Mouse (Mus musculus): ENCODE data around the gene Rbbp5. TPM values are rescaled to one million over a fixed set of nuclear protein-coding genes. Genes with fewer than 3 reads are reported as not detected.
A peak's percentile ranks its signal among the peaks of the same experiment; 100 is the strongest.

Rbbp5 gene
- polyA plus RNA-seq (2015; fragmentation: Nextera tagmentation; extraction: Ambion mirVana), result 36.4 and 45.2 TPM in 2 replicates

DNA sequence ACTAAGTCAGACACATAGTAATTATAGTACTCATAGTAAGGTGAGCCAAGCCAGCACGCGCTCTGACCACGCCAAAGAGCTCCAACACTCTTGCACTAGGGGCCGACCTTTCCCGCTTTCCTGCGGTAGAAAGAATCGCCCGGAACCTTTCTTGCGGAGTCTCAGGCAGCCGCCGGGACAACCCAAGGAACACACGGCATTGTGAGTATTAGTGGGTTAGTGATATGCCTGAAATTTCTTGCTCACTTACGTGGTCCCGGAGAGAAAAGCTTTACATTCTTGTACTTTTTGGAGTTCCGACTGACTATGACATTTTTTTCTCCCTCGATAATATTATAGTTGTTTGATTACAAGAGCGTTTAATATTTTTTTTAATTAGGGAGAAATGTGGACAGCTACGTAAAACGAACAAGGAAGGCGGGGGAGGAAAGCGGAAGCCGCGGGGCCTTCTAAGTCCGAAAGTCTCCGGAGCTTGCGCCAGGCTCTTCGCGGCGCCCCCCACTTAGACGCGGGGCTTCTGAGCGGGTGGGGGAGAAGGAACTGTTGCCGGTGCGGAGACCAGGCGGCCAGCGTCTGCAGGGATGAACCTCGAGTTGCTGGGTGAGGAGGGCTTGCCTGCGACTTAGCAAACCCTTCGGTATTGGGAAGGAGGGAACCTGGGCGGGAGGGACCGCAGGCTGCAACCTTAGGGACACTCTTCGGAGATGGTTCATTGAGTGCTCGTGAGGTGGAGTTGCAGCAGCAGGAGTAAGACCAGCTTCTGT is at the start of gene Rbbp5:
Gene Rbbp5, plus strand, starts transcription at position 438 of the 764 bp plus-strand sequence.
- Histone ChIP-seq H3K4me1 (ENCODE audit: control insufficient read depth, insufficient read depth, low read depth, low read length) (peaks cover 24% of the 10 kb centered on the region), H3K9me3 (ENCODE audit: control insufficient read depth, low read length) (no peaks in the 10 kb centered on the region), H3K4me3 (ENCODE audit: low read length) (peak within 1 kb of the TSS; percentile 69), H3K9ac (ENCODE audit: low read depth, low read length) (peak within 1 kb of the TSS; percentile 82), H3K36me3 (ENCODE audit: control insufficient read depth, insufficient read depth, low read length) (no peaks in the 10 kb centered on the region), H3K27me3 (replicated peaks; ENCODE audit: control insufficient read depth, insufficient read depth, low read length) (no peaks in the 10 kb centered on the region), H3K27ac (ENCODE audit: low read depth, low read length) (peak within 1 kb of the TSS; percentile 78), H3K4me2 (ENCODE audit: low read length) (peak within 1 kb of the TSS; percentile 85)
- under 1% methylated on average over 43 of the region's 43 CpGs for WGBS
- ATAC-seq, result peak; percentile 95

- no peak overlapping the region for H3K4me3 ChIP-seq (ENCODE audit: low read length)
- H3K27ac ChIP-seq (ENCODE audit: low read depth, low read length), result peak overlapping the region; percentile 11; the same call in 1 of the 2 replicates
- no peak overlapping the region for H3K4me2 ChIP-seq (ENCODE audit: low read length)
- no peak overlapping the region for H3K9ac ChIP-seq (ENCODE audit: low read depth, low read length)
- 29% methylated on average over 3 of the region's 3 CpGs for WGBS
- peaks cover 24% of the 10 kb centered on the region for H3K4me1 ChIP-seq (ENCODE audit: control insufficient read depth, insufficient read depth, low read depth, low read length)
- no peaks in the 10 kb centered on the region for H3K27me3 ChIP-seq (replicated peaks; ENCODE audit: control insufficient read depth, insufficient read depth, low read length)
- peak; percentile 76 for ATAC-seq
- no peaks in the 10 kb centered on the region for H3K36me3 ChIP-seq (ENCODE audit: control insufficient read depth, insufficient read depth, low read length)
- H3K9me3 ChIP-seq (ENCODE audit: control insufficient read depth, low read length), result no peaks in the 10 kb centered on the region
Observed at GRCm38 (mm10) chr1:132430818-132431217, 46.3 kb upstream of the Rbbp5 start.

GRCm38 (mm10) chr1:132431716-132432115 is 45.4 kb upstream of the Rbbp5 start:
- Histone ChIP-seq H3K27ac (ENCODE audit: low read depth, low read length) (peak overlapping the region; percentile 39; the same call in 1 of the 2 replicates), H3K9me3 (ENCODE audit: control insufficient read depth, low read length) (no peaks in the 10 kb centered on the region), H3K9ac (ENCODE audit: low read depth, low read length) (no peak overlapping the region), H3K4me3 (ENCODE audit: low read length) (no peak overlapping the region), H3K4me1 (ENCODE audit: control insufficient read depth, insufficient read depth, low read depth, low read length) (peaks cover 24% of the 10 kb centered on the region), H3K27me3 (replicated peaks; ENCODE audit: control insufficient read depth, insufficient read depth, low read length) (no peaks in the 10 kb centered on the region), H3K36me3 (ENCODE audit: control insufficient read depth, insufficient read depth, low read length) (no peaks in the 10 kb centered on the region), H3K4me2 (ENCODE audit: low read length) (no peak overlapping the region)
- ATAC-seq, result peak; percentile 70
- WGBS, result 58% methylated on average over 9 of the region's 9 CpGs

- no peak overlapping the region for H3K4me3 ChIP-seq (ENCODE audit: low read length)
- H3K27me3 ChIP-seq (replicated peaks; ENCODE audit: control insufficient read depth, insufficient read depth, low read length), result no peaks in the 10 kb centered on the region
- peaks cover 24% of the 10 kb centered on the region for H3K4me1 ChIP-seq (ENCODE audit: control insufficient read depth, insufficient read depth, low read depth, low read length)
- no peaks in the 10 kb centered on the region for H3K9me3 ChIP-seq (ENCODE audit: control insufficient read depth, low read length)
- no peak overlapping the region for H3K27ac ChIP-seq (ENCODE audit: low read depth, low read length)
- no peak overlapping the region for H3K9ac ChIP-seq (ENCODE audit: low read depth, low read length)
- WGBS, result 38% methylated on average over 5 of the region's 5 CpGs
- no peaks in the 10 kb centered on the region for H3K36me3 ChIP-seq (ENCODE audit: control insufficient read depth, insufficient read depth, low read length)
- no peak for ATAC-seq
- no peak overlapping the region for H3K4me2 ChIP-seq (ENCODE audit: low read length)
Observed at GRCm38 (mm10) chr1:132433349-132433748, 43.8 kb upstream of the Rbbp5 start.

DNA sequence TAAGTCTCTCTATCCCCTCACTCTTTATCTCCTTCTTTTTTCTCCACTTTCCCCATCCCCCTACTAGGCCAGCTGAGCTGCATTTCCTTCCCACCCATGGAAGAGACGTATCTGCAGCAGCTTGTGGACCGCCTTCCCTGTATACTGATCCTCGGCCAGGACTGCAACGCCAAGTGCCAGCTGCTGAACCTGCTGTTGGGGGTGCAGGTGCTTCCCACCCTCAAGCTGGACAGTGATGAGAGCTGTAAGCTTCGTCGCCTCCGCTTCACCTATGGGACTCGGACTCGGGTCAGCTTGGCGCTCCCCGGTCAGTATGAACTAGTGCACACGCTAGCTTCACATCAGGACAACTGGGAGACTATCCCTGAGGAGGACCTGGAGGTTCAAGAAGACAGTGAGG is 43.1 kb upstream of the Rbbp5 start:
- WGBS, result 82% methylated on average over 12 of the region's 12 CpGs
- no peak overlapping the region for H3K9ac ChIP-seq (ENCODE audit: low read depth, low read length)
- H3K4me3 ChIP-seq (ENCODE audit: low read length), result no peak overlapping the region
- ATAC-seq, result 0 out of 2 replicates have a peak, but pooled peaks have one; percentile 26
- H3K4me2 ChIP-seq (ENCODE audit: low read length), result no peak overlapping the region
- H3K27ac ChIP-seq (ENCODE audit: low read depth, low read length), result no peak overlapping the region
- H3K4me1 ChIP-seq (ENCODE audit: control insufficient read depth, insufficient read depth, low read depth, low read length), result peaks cover 24% of the 10 kb centered on the region
- no peaks in the 10 kb centered on the region for H3K27me3 ChIP-seq (replicated peaks; ENCODE audit: control insufficient read depth, insufficient read depth, low read length)
- no peaks in the 10 kb centered on the region for H3K9me3 ChIP-seq (ENCODE audit: control insufficient read depth, low read length)
- no peaks in the 10 kb centered on the region for H3K36me3 ChIP-seq (ENCODE audit: control insufficient read depth, insufficient read depth, low read length)

- Histone ChIP-seq H3K4me1 (ENCODE audit: control insufficient read depth, insufficient read depth, low read depth, low read length) (peaks cover 12% of the 10 kb centered on the region), H3K4me2 (ENCODE audit: low read length) (no peak overlapping the region), H3K36me3 (ENCODE audit: control insufficient read depth, insufficient read depth, low read length) (peaks cover 5% of the 10 kb centered on the region), H3K27me3 (replicated peaks; ENCODE audit: control insufficient read depth, insufficient read depth, low read length) (no peaks in the 10 kb centered on the region), H3K9ac (ENCODE audit: low read depth, low read length) (no peak overlapping the region), H3K9me3 (ENCODE audit: control insufficient read depth, low read length) (no peaks in the 10 kb centered on the region), H3K27ac (ENCODE audit: low read depth, low read length) (no peak overlapping the region), H3K4me3 (ENCODE audit: low read length) (no peak overlapping the region)
- no peak for ATAC-seq
- WGBS, result 68% methylated on average over 4 of the region's 4 CpGs
Observed at GRCm38 (mm10) chr1:132436320-132436958, 40.7 kb upstream of the Rbbp5 start.

DNA sequence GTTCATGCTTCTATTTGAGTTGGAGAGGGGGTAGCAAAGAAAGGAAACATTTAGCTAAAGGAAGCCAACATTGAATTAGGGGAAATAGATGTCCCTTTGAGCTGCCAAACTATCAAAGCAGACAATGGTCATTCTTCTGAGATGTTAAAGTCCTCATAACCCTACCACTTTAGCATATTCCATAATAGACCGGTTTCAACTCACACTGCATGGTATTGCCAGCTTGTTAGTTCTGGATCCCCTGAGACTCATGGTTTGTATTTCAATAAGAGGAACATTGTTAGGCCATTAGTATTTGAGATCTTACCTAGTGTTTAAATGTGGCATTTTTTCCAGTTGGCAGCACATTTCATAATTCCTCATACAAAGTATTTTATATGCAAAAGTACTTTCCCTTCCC is 40.2 kb upstream of the Rbbp5 start:
- 63% methylated on average over 1 of the region's 1 CpGs for WGBS
- H3K4me1 ChIP-seq (ENCODE audit: control insufficient read depth, insufficient read depth, low read depth, low read length), result peaks cover 8% of the 10 kb centered on the region
- no peak overlapping the region for H3K4me2 ChIP-seq (ENCODE audit: low read length)
- H3K9ac ChIP-seq (ENCODE audit: low read depth, low read length), result no peak overlapping the region
- ATAC-seq, result no peak
- H3K27ac ChIP-seq (ENCODE audit: low read depth, low read length), result no peak overlapping the region
- no peaks in the 10 kb centered on the region for H3K9me3 ChIP-seq (ENCODE audit: control insufficient read depth, low read length)
- peaks cover 7% of the 10 kb centered on the region for H3K36me3 ChIP-seq (ENCODE audit: control insufficient read depth, insufficient read depth, low read length)
- H3K4me3 ChIP-seq (ENCODE audit: low read length), result no peak overlapping the region
- no peaks in the 10 kb centered on the region for H3K27me3 ChIP-seq (replicated peaks; ENCODE audit: control insufficient read depth, insufficient read depth, low read length)

DNA sequence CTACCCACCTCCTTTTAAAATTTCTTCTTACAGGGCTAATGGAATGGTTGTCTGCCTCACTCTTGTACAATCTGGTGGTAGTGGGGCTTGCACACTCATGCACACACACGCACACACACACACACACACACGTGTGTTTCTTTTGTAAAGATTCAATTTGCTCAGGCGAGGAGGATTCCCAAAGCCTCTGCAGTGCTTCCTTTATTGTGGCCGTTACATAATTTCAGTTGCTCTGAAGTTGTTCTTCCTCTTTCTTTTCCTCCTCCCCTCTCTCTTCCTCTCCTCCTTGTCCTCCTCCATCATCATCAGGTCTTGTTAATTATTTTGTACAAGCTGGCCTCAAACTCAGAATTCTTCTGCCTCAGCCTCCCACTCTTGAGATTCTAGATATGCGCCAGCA is 39.8 kb upstream of the Rbbp5 start:
- no peak overlapping the region for H3K4me2 ChIP-seq (ENCODE audit: low read length)
- peaks cover 11% of the 10 kb centered on the region for H3K36me3 ChIP-seq (ENCODE audit: control insufficient read depth, insufficient read depth, low read length)
- H3K9ac ChIP-seq (ENCODE audit: low read depth, low read length), result no peak overlapping the region
- H3K4me3 ChIP-seq (ENCODE audit: low read length), result no peak overlapping the region
- peaks cover 8% of the 10 kb centered on the region for H3K4me1 ChIP-seq (ENCODE audit: control insufficient read depth, insufficient read depth, low read depth, low read length)
- ATAC-seq, result no peak
- H3K27me3 ChIP-seq (replicated peaks; ENCODE audit: control insufficient read depth, insufficient read depth, low read length), result no peaks in the 10 kb centered on the region
- no peak overlapping the region for H3K27ac ChIP-seq (ENCODE audit: low read depth, low read length)
- no peaks in the 10 kb centered on the region for H3K9me3 ChIP-seq (ENCODE audit: control insufficient read depth, low read length)
- 80% methylated on average over 5 of the region's 5 CpGs for WGBS

GRCm38 (mm10) chr1:132440896-132441435 is 36.2 kb upstream of the Rbbp5 start:
- peaks cover 13% of the 10 kb centered on the region for H3K36me3 ChIP-seq (ENCODE audit: control insufficient read depth, insufficient read depth, low read length)
- no peaks in the 10 kb centered on the region for H3K4me1 ChIP-seq (ENCODE audit: control insufficient read depth, insufficient read depth, low read depth, low read length)
- ATAC-seq, result no peak
- no peak overlapping the region for H3K4me3 ChIP-seq (ENCODE audit: low read length)
- H3K9ac ChIP-seq (ENCODE audit: low read depth, low read length), result no peak overlapping the region
- H3K27me3 ChIP-seq (replicated peaks; ENCODE audit: control insufficient read depth, insufficient read depth, low read length), result no peaks in the 10 kb centered on the region
- no peak overlapping the region for H3K4me2 ChIP-seq (ENCODE audit: low read length)
- H3K27ac ChIP-seq (ENCODE audit: low read depth, low read length), result no peak overlapping the region
- WGBS, result 86% methylated on average over 1 of the region's 1 CpGs
- H3K9me3 ChIP-seq (ENCODE audit: control insufficient read depth, low read length), result no peaks in the 10 kb centered on the region

All from hindbrain, embryonic 16.5 days (tissue).